Mouse (Mus musculus): Measurements from ENCODE around the gene Tmem158. TPM values are rescaled to one million over a fixed set of nuclear protein-coding genes. Genes with fewer than 3 reads are reported as not detected.

Tmem158 gene
- total RNA-seq, 2 experiments from 2014 or later: 1.00 to 3.1 TPM

GRCm38 (mm10) chr9:123245146-123245545 is 15.4 kb downstream of the Tmem158 start:
- no peak for DNase-seq

- no peak for DNase-seq
Measured at GRCm38 (mm10) chr9:123243988-123244387, 16.6 kb downstream of the Tmem158 start.

- no peak for DNase-seq
Measured at GRCm38 (mm10) chr9:123241191-123241590, 19.4 kb downstream of the Tmem158 start.

GRCm38 (mm10) chr9:123240751-123241150 is 19.8 kb downstream of the Tmem158 start:
- DNase-seq: no peak

- DNase-seq: no peak
Measured at GRCm38 (mm10) chr9:123240271-123240670, 20.3 kb downstream of the Tmem158 start.

- no peak for DNase-seq
Measured at GRCm38 (mm10) chr9:123239651-123240050, 20.9 kb downstream of the Tmem158 start.

GRCm38 (mm10) chr9:123238256-123239045 is 22.1 kb downstream of the Tmem158 start:
- DNase-seq: no peak

GRCm38 (mm10) chr9:123237739-123238138 is 22.8 kb downstream of the Tmem158 start:
- peak; percentile 21 for DNase-seq

- no peak for DNase-seq
Measured at GRCm38 (mm10) chr9:123235621-123236020, 24.9 kb downstream of the Tmem158 start.

- no peak for DNase-seq
Measured at GRCm38 (mm10) chr9:123229826-123230225, 30.7 kb downstream of the Tmem158 start.

- DNase-seq: no peak
Measured at GRCm38 (mm10) chr9:123228671-123229070, 31.9 kb downstream of the Tmem158 start.

- DNase-seq: no peak
Measured at GRCm38 (mm10) chr9:123227106-123227750, 33.3 kb downstream of the Tmem158 start.

GRCm38 (mm10) chr9:123224863-123225431 is 35.6 kb downstream of the Tmem158 start:
- DNase-seq: no peak

GRCm38 (mm10) chr9:123219826-123220225 is 40.7 kb downstream of the Tmem158 start:
- no peak for DNase-seq

- no peak for DNase-seq
Measured at GRCm38 (mm10) chr9:123215621-123216440, 44.7 kb downstream of the Tmem158 start, which contains the start of gene Cdcp1. Gene Cdcp1, minus strand, starts transcription at chr9:123216038.

GRCm38 (mm10) chr9:123213371-123213770 is 47.2 kb downstream of the Tmem158 start:
- no peak for DNase-seq

Other genes starting within 250 kb of the Tmem158 start
- gene Tmem42, start 239.4 kb downstream of the Tmem158 start, total RNA-seq (2021): 1 to 10 TPM; 9.0 to 9.2 TPM
- gene Tgm4, start 226.0 kb downstream of the Tmem158 start, total RNA-seq (2021): under 1 TPM in 1 of 2 experiments, not detected in 1; 0.35 TPM
- 10 to 100 TPM; 48.5 to 49.5 TPM for gene Zdhhc3, start 147.6 kb downstream of the Tmem158 start, total RNA-seq (2021)
- 10 to 100 TPM; 17.3 to 19.6 TPM for gene Exosc7, start 147.5 kb downstream of the Tmem158 start, total RNA-seq (2021)
- gene Clec3b, start 109.8 kb downstream of the Tmem158 start, total RNA-seq (2021): 10 to 100 TPM; 44.1 to 65.2 TPM
- not detected for gene Cdcp1, start 44.7 kb downstream of the Tmem158 start, total RNA-seq (2021)
- gene Lars2, start 106.2 kb upstream of the Tmem158 start, total RNA-seq (2021): 10 to 100 TPM; 42.2 to 49.0 TPM
- 10 to 100 TPM; 25.8 to 29.2 TPM for gene Limd1, start 217.9 kb upstream of the Tmem158 start, total RNA-seq (2021)

Data from gastrocnemius, postnatal 25 days (tissue).